Mouse (Mus musculus): ENCODE results near the gene Slc35f2. TPM values are rescaled to one million over a fixed set of nuclear protein-coding genes. Genes with fewer than 3 reads are reported as not detected.

Gene Slc35f2
- polyA plus RNA-seq, 1 experiment from 2014 or later: 3.8 TPM

GRCm38 (mm10) chr9:53797141-53797540 lies 25.8 kb downstream of the Slc35f2 start:
- ATAC-seq (ENCODE audit: insufficient number of reproducible peaks, insufficient read depth, low FRiP score, low read depth): no peak
- Histone ChIP-seq H3K36me3 (ENCODE audit: control insufficient read depth, insufficient read depth, low read length) (no peaks in the 10 kb centered on the region), H3K4me2 (replicated peaks; ENCODE audit: low read depth, low read length) (no peak overlapping the region), H3K4me1 (ENCODE audit: control insufficient read depth, insufficient read depth, low read length) (no peaks in the 10 kb centered on the region), H3K9me3 (ENCODE audit: control insufficient read depth, low read depth, low read length) (no peaks in the 10 kb centered on the region), H3K27me3 (ENCODE audit: control insufficient read depth, insufficient read depth, low read length) (no peaks in the 10 kb centered on the region), H3K4me3 (ENCODE audit: low read depth, low read length) (no peak overlapping the region), H3K9ac (replicated peaks; ENCODE audit: low read depth, low read length) (no peak overlapping the region), H3K27ac (ENCODE audit: low read length) (no peak overlapping the region)
- 85% methylated on average over 2 of the region's 2 CpGs for WGBS

- H3K4me2 ChIP-seq (replicated peaks; ENCODE audit: low read depth, low read length): no peak overlapping the region
- H3K4me3 ChIP-seq (ENCODE audit: low read depth, low read length): no peak overlapping the region
- no peaks in the 10 kb centered on the region for H3K36me3 ChIP-seq (ENCODE audit: control insufficient read depth, insufficient read depth, low read length)
- no peaks in the 10 kb centered on the region for H3K27me3 ChIP-seq (ENCODE audit: control insufficient read depth, insufficient read depth, low read length)
- H3K9me3 ChIP-seq (ENCODE audit: control insufficient read depth, low read depth, low read length): no peaks in the 10 kb centered on the region
- no peaks in the 10 kb centered on the region for H3K4me1 ChIP-seq (ENCODE audit: control insufficient read depth, insufficient read depth, low read length)
- no peak overlapping the region for H3K27ac ChIP-seq (ENCODE audit: low read length)
- ATAC-seq (ENCODE audit: insufficient number of reproducible peaks, insufficient read depth, low FRiP score, low read depth): no peak
- H3K9ac ChIP-seq (replicated peaks; ENCODE audit: low read depth, low read length): no peak overlapping the region
- 92% methylated on average over 7 of the region's 7 CpGs for WGBS
Measured at GRCm38 (mm10) chr9:53802921-53803320, 31.6 kb downstream of the Slc35f2 start.

GRCm38 (mm10) chr9:53806496-53807086 lies 35.3 kb downstream of the Slc35f2 start:
- H3K4me3 ChIP-seq (ENCODE audit: low read depth, low read length): no peak overlapping the region
- no peak overlapping the region for H3K4me2 ChIP-seq (replicated peaks; ENCODE audit: low read depth, low read length)
- 21% methylated on average over 7 of the region's 7 CpGs for WGBS
- H3K4me1 ChIP-seq (ENCODE audit: control insufficient read depth, insufficient read depth, low read length): no peaks in the 10 kb centered on the region
- H3K36me3 ChIP-seq (ENCODE audit: control insufficient read depth, insufficient read depth, low read length): no peaks in the 10 kb centered on the region
- H3K27me3 ChIP-seq (ENCODE audit: control insufficient read depth, insufficient read depth, low read length): no peaks in the 10 kb centered on the region
- no peak overlapping the region for H3K27ac ChIP-seq (ENCODE audit: low read length)
- no peak for ATAC-seq (ENCODE audit: insufficient number of reproducible peaks, insufficient read depth, low FRiP score, low read depth)
- no peaks in the 10 kb centered on the region for H3K9me3 ChIP-seq (ENCODE audit: control insufficient read depth, low read depth, low read length)
- no peak overlapping the region for H3K9ac ChIP-seq (replicated peaks; ENCODE audit: low read depth, low read length)

GRCm38 (mm10) chr9:53813418-53813817 lies 42.1 kb downstream of the Slc35f2 start:
- H3K9me3 ChIP-seq (ENCODE audit: control insufficient read depth, low read depth, low read length): no peaks in the 10 kb centered on the region
- no peaks in the 10 kb centered on the region for H3K4me1 ChIP-seq (ENCODE audit: control insufficient read depth, insufficient read depth, low read length)
- ATAC-seq (ENCODE audit: insufficient number of reproducible peaks, insufficient read depth, low FRiP score, low read depth): no peak
- H3K27me3 ChIP-seq (ENCODE audit: control insufficient read depth, insufficient read depth, low read length): no peaks in the 10 kb centered on the region
- H3K36me3 ChIP-seq (ENCODE audit: control insufficient read depth, insufficient read depth, low read length): no peaks in the 10 kb centered on the region
- H3K9ac ChIP-seq (replicated peaks; ENCODE audit: low read depth, low read length): no peak overlapping the region
- 93% methylated on average over 6 of the region's 6 CpGs for WGBS
- H3K4me3 ChIP-seq (ENCODE audit: low read depth, low read length): no peak overlapping the region
- no peak overlapping the region for H3K4me2 ChIP-seq (replicated peaks; ENCODE audit: low read depth, low read length)
- H3K27ac ChIP-seq (ENCODE audit: low read length): no peak overlapping the region

- Histone ChIP-seq H3K36me3 (ENCODE audit: control insufficient read depth, insufficient read depth, low read length) (no peaks in the 10 kb centered on the region), H3K4me3 (ENCODE audit: low read depth, low read length) (no peak overlapping the region), H3K9me3 (ENCODE audit: control insufficient read depth, low read depth, low read length) (no peaks in the 10 kb centered on the region), H3K4me2 (replicated peaks; ENCODE audit: low read depth, low read length) (no peak overlapping the region), H3K9ac (replicated peaks; ENCODE audit: low read depth, low read length) (no peak overlapping the region), H3K27me3 (ENCODE audit: control insufficient read depth, insufficient read depth, low read length) (no peaks in the 10 kb centered on the region), H3K4me1 (ENCODE audit: control insufficient read depth, insufficient read depth, low read length) (no peaks in the 10 kb centered on the region), H3K27ac (ENCODE audit: low read length) (no peak overlapping the region)
- no peak for ATAC-seq (ENCODE audit: insufficient number of reproducible peaks, insufficient read depth, low FRiP score, low read depth)
- WGBS: 41% methylated on average over 4 of the region's 4 CpGs
Measured at GRCm38 (mm10) chr9:53818760-53819159, 47.4 kb downstream of the Slc35f2 start.

GRCm38 (mm10) chr9:53825318-53825717 lies 54.0 kb downstream of the Slc35f2 start:
- peak; percentile 42; the same call in 1 of the 2 replicates for ATAC-seq (ENCODE audit: insufficient number of reproducible peaks, insufficient read depth, low FRiP score, low read depth)
- H3K9ac ChIP-seq (replicated peaks; ENCODE audit: low read depth, low read length): no peak overlapping the region
- H3K27me3 ChIP-seq (ENCODE audit: control insufficient read depth, insufficient read depth, low read length): no peaks in the 10 kb centered on the region
- H3K9me3 ChIP-seq (ENCODE audit: control insufficient read depth, low read depth, low read length): no peaks in the 10 kb centered on the region
- H3K4me3 ChIP-seq (ENCODE audit: low read depth, low read length): no peak overlapping the region
- H3K4me2 ChIP-seq (replicated peaks; ENCODE audit: low read depth, low read length): no peak overlapping the region
- H3K4me1 ChIP-seq (ENCODE audit: control insufficient read depth, insufficient read depth, low read length): no peaks in the 10 kb centered on the region
- no peaks in the 10 kb centered on the region for H3K36me3 ChIP-seq (ENCODE audit: control insufficient read depth, insufficient read depth, low read length)
- H3K27ac ChIP-seq (ENCODE audit: low read length): no peak overlapping the region
- 8% methylated on average over 9 of the region's 9 CpGs for WGBS

GRCm38 (mm10) chr9:53829081-53829865 lies 57.9 kb downstream of the Slc35f2 start:
- no peaks in the 10 kb centered on the region for H3K4me1 ChIP-seq (ENCODE audit: control insufficient read depth, insufficient read depth, low read length)
- H3K4me2 ChIP-seq (replicated peaks; ENCODE audit: low read depth, low read length): peak overlapping the region; percentile 40
- no peak overlapping the region for H3K27ac ChIP-seq (ENCODE audit: low read length)
- peak; percentile 33; the same call in 1 of the 2 replicates for ATAC-seq (ENCODE audit: insufficient number of reproducible peaks, insufficient read depth, low FRiP score, low read depth)
- H3K9ac ChIP-seq (replicated peaks; ENCODE audit: low read depth, low read length): no peak overlapping the region
- H3K4me3 ChIP-seq (ENCODE audit: low read depth, low read length): peak overlapping the region; percentile 23
- 16% methylated on average over 14 of the region's 14 CpGs for WGBS
- no peaks in the 10 kb centered on the region for H3K36me3 ChIP-seq (ENCODE audit: control insufficient read depth, insufficient read depth, low read length)
- H3K27me3 ChIP-seq (ENCODE audit: control insufficient read depth, insufficient read depth, low read length): no peaks in the 10 kb centered on the region
- H3K9me3 ChIP-seq (ENCODE audit: control insufficient read depth, low read depth, low read length): no peaks in the 10 kb centered on the region

GRCm38 (mm10) chr9:53829866-53830209 lies 58.5 kb downstream of the Slc35f2 start:
- Histone ChIP-seq H3K36me3 (ENCODE audit: control insufficient read depth, insufficient read depth, low read length) (no peaks in the 10 kb centered on the region), H3K4me2 (replicated peaks; ENCODE audit: low read depth, low read length) (peak overlapping the region; percentile 40), H3K27ac (ENCODE audit: low read length) (no peak overlapping the region), H3K27me3 (ENCODE audit: control insufficient read depth, insufficient read depth, low read length) (no peaks in the 10 kb centered on the region), H3K9ac (replicated peaks; ENCODE audit: low read depth, low read length) (no peak overlapping the region), H3K4me3 (ENCODE audit: low read depth, low read length) (peak overlapping the region; percentile 23), H3K4me1 (ENCODE audit: control insufficient read depth, insufficient read depth, low read length) (no peaks in the 10 kb centered on the region), H3K9me3 (ENCODE audit: control insufficient read depth, low read depth, low read length) (no peaks in the 10 kb centered on the region)
- ATAC-seq (ENCODE audit: insufficient number of reproducible peaks, insufficient read depth, low FRiP score, low read depth): no peak
- WGBS: 26% methylated on average over 2 of the region's 2 CpGs

Measured in stomach, embryonic 14.5 days (tissue).